Mouse (Mus musculus) bone marrow macrophage, adult 2 months (primary cell): ENCODE data around the gene Foxk1.

Experiments
- CTCF ChIP-seq: IDR thresholded peaks from 2 replicates; pipeline ENCODE4 v1.5.1; 2012; ENCODE audit warnings: low read depth, mild to moderate bottlenecking, low read length, moderate library complexity
- POLR2A ChIP-seq: IDR thresholded peaks from 2 replicates; pipeline ENCODE4 v1.6.1; 2012; ENCODE audit warnings: mild to moderate bottlenecking, low read depth, low read length, borderline replicate concordance

DNA sequence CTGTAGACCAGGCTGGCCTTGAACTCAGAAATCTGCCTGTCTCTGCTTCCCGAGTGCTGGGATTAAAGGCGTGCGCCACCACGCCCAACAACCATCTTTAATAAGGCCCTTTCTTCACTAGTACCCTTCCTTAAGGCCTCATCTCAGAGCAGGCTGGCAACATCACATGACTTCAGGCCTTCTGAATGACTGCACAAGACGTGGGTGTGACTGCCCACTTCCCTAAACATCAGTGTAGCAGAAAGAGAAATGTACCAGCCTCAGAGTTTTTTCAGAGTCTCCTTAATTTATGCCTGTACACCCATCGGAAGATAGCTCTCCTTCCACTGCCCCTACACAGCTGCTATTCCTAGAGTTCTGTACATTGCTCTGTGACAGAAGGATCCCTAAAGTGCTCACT lies 25.2 kb upstream of the Foxk1 start:
- TF ChIP-seq CTCF (no peak), POLR2A (no peak)
